Mouse (Mus musculus): ENCODE data around the gene Atg9b.

The Atg9b gene

GRCm38 (mm10) chr5:24380499-24380898, 11.4 kb downstream of the Atg9b start:
- no peak for DNase-seq (ENCODE audit: low spot score)

- DNase-seq (ENCODE audit: low spot score) = no peak
Observed at GRCm38 (mm10) chr5:24379501-24379900, 12.4 kb downstream of the Atg9b start.

GRCm38 (mm10) chr5:24378700-24379099, 13.2 kb downstream of the Atg9b start:
- no peak for DNase-seq (ENCODE audit: low spot score)

DNA sequence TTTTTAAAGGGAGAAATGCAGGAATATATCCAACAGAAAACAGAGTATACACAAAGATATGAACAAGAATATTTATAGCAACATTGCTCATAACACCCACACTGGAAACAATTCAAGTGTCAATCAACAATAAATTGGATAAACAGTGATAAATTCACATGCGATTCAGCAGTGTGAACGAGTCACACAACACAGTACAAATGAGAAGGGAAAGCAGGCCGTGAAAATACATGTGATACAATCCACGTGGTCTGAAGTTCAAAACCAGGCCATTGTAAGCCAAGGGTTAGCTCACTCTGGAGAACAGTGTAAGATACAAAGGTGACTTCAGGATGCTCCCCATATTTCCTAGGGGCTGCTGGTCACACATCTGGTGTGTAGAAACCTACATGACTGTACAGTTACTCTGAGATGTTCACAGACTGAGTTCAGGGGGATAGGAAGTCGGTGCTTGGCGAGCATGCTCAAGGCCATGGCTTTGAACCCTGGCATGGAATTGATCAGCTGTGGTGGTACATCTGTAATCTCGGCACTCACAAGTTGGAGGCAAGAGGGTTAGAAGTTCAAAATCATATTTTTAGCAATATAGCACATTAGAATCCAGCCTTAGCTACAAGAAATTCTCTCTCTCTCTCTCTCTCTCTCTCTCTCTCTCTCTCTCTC, 17.1 kb downstream of the Atg9b start:
- no peak for DNase-seq (ENCODE audit: low spot score)

- no peak for DNase-seq (ENCODE audit: low spot score)
Observed at GRCm38 (mm10) chr5:24374216-24374615, 17.7 kb downstream of the Atg9b start.

DNA sequence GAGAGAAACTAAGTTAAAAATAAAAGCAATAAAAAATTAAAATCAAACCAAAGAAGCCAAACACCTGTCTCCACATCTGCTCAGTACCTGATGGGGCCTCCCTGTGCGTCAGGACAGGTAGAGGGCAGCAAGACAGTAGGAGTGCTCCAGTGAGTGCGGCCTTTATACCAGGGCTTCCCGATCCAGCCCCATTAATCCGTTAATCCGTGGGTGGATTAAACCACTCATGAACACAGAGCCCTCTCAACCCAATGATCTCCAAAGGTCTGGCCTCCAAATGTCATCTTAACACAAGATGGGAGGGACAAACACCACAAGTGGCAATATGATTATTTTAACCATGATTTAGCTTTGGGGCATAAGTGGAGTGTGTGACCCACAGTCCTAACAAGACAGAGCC, 18.1 kb downstream of the Atg9b start:
- no peak for DNase-seq (ENCODE audit: low spot score)

DNA sequence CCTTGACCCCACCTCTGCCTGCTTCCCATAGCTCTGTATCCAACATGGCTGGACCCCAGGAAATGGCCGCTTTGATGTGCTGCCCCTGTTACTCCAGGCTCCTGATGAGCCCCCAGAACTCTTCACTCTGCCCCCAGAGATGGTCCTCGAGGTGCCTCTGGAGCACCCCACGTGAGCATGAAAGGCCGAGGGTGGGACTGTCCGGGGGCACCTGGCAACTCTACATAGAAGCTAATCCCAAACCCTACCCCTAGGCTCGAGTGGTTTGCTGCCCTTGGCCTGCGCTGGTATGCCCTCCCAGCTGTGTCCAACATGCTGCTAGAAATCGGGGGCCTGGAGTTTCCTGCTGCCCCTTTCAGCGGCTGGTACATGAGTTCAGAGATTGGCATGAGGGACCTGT, 22.2 kb downstream of the Atg9b start:
- DNase-seq (ENCODE audit: low spot score) = no peak

DNA sequence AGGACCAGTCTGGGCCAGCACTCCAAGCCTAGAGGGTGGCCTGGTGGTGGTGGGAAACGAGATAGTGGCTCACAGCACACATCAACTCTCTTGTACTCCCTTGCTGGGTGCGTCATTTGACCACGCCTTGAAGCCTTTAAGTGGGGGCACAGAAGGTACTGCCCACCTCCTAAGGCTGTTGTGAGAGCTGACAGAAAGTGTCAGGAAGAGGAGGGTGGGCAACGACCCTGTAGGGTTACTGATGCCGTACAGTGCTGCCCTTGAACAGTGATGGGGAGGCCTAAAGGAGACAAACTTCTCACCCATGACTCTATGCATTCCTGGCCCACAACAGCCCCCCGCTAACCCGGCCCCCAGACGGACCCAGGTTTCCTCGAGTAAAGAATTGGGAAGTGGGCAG, 25.5 kb downstream of the Atg9b start:
- DNase-seq (ENCODE audit: low spot score) = no peak

- DNase-seq (ENCODE audit: low spot score) = no peak
Observed at GRCm38 (mm10) chr5:24365528-24365927, 26.4 kb downstream of the Atg9b start.

DNA sequence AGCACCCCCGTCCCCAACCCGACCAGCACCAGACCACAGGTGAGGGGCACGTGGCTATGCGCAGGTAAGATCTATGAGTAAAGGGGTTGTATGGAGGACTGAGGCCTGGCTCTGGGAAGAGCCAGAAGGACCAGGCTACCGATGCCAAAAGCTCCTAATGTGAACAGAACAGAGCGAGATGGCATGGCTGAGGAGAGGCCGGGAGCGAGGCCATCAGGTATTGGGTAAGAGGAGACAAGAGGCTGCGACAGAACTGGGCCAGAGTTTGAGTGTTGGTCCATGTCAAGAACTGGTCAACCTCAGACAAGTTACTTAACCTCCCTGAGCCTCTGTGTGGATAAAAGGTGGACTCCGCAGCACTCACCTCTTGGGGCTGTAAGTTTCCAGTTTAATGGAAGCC, 27.0 kb downstream of the Atg9b start:
- DNase-seq (ENCODE audit: low spot score) = no peak

DNA sequence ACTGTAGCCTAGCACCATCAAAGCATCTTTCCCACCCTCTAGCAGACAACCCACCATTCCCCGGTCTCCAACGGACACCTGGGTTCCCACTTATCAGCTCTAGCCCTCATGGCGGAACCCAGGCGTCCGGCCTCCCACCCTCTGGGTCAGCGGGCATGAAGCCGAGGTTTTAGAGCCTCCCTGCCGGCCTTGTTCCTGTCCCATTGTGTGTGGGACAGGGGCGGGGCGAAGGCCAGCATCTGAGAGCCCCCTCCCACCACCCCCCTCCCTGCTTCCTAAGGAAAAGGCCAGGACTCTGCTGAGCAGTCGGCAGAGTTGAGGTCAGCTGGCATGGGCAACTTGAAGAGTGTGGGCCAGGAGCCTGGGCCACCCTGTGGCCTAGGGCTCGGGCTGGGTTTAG, 27.4 kb downstream of the Atg9b start, which contains the start of gene Nos3:
Gene Nos3, plus strand, starts transcription at position 303 of the 400 bp plus-strand sequence.
- no peak for DNase-seq (ENCODE audit: low spot score)

GRCm38 (mm10) chr5:24364061-24364460, 27.9 kb downstream of the Atg9b start:
- DNase-seq (ENCODE audit: low spot score) = no peak

DNA sequence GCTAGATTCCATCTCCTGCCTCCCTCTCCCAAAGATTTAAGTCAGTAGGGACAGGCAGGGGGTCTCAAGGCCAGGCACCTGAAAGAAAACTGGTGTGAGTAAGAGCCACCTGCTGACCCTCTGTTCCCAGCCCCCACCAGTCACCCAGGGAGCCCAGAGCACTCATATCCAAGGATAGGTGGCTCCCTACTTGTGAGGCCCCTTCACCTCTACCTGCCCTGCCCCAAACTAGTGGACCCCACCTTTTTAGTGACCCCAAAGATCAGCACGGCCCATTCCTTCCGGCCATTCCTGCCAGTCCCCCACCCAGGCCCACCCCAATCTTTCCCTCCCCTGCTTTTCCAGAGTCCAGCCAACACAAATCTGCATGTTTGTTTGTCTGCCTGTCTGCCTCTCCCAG, 28.5 kb downstream of the Atg9b start:
- no peak for DNase-seq (ENCODE audit: low spot score)

- DNase-seq (ENCODE audit: low spot score) = peak; percentile 93
Observed at GRCm38 (mm10) chr5:24360792-24361454, 31.0 kb downstream of the Atg9b start.

DNA sequence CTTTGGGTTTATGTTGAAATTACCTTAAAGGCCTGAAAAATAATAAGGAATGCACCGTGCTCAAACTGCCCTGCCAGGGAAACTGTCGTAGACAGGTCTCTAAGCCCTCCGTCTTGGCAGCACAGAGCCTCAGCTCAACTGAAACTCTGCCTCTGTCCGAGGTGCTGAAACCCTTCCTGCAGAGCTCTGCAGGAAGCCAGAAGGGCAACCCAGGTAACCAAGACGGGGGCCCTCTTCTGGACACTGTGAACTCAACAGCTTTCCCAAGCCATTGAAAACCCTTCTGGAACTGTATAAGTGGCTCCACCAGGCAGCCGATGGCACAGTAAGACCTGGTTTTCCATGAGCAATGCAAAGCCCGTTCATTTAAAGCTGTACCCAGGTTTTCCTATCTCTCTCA, 34.5 kb downstream of the Atg9b start:
- DNase-seq (ENCODE audit: low spot score) = peak; percentile 95

- no peak for DNase-seq (ENCODE audit: low spot score)
Observed at GRCm38 (mm10) chr5:24356764-24357163, 35.2 kb downstream of the Atg9b start.

- DNase-seq (ENCODE audit: low spot score) = no peak
Observed at GRCm38 (mm10) chr5:24353327-24353726, 38.6 kb downstream of the Atg9b start.

DNA sequence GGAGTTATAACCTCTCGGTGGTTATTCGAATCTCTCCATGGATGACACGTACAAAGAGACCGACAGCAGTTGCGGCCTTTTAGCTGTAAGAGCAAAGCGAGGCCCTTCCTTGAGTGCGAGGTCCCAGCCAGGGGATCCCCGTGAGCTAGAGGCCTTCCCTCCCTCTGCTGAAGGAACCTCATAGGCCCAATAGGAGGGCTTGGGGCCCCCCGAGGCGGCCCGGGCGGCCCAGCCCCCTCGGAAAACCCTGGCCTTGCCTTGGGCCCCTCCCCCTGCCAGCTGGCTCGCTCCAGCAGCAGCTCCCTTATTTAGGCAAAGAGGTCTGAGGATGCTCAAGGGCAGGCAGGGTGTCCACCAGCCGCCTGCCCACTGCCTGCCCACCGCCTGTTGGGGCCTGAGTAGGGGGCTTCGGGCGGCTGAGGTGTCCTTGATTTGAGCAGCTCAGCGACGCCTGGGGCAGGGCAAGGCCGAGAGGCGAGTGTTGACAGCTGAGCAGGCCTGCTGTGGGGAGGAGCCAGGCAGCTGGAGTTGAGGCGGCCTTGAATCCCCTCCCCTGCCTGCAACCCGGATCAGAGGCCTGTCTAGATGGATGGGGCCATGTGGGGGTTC, 39.6 kb downstream of the Atg9b start:
- peak; percentile 78 for DNase-seq (ENCODE audit: low spot score)

DNA sequence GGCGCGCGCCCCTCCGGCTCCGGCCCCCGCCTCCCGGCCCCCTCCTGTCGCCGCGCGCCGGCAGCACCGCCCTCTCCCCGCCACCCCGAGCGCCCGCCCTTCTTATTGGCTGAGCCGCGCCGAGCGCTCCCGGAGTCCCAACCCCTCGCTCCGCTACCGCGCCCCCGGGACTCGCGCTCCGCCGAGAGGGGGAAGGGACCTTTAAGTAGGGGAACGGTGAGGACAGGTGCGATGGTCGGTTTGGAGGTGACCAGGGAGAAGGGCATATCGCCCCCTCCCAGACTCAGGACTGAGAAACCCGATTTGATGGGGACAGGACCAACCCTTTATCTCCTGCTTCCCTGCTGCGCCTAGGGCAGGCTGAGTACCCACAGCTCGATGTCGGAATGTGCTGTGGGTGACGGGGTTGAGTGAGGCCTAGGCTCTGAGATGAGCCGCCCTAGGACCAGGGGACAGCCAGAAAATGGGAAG, 40.2 kb downstream of the Atg9b start:
- peak; percentile 92 for DNase-seq (ENCODE audit: low spot score)

DNA sequence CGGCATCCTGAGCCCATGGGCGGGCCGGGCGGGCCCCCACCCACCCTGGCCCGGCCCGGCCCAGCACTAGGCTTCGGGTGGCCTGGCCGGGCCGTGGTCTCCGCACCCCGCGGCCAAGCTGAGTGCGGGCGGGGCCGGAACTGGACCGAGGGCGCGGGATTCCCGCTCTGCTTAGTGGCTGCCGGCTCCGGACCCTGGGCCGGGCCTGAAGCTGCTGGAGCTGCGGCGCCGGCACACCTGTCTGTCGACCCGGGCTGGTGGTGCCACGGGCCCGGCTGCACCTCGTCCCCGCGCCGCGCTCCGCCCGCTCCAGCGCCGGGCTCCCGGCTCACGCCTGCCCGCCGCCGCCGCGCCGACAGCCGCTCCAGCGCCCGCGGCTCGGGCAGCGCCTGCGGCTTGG, 40.7 kb downstream of the Atg9b start, which contains the start of gene Kcnh2:
Gene Kcnh2, minus strand, starts transcription at position 327 of the 400 bp plus-strand sequence.
- no peak for DNase-seq (ENCODE audit: low spot score)

GRCm38 (mm10) chr5:24350531-24351250, 41.3 kb downstream of the Atg9b start:
- no peak for DNase-seq (ENCODE audit: low spot score)

GRCm38 (mm10) chr5:24350073-24350472, 41.9 kb downstream of the Atg9b start:
- no peak for DNase-seq (ENCODE audit: low spot score)

DNA sequence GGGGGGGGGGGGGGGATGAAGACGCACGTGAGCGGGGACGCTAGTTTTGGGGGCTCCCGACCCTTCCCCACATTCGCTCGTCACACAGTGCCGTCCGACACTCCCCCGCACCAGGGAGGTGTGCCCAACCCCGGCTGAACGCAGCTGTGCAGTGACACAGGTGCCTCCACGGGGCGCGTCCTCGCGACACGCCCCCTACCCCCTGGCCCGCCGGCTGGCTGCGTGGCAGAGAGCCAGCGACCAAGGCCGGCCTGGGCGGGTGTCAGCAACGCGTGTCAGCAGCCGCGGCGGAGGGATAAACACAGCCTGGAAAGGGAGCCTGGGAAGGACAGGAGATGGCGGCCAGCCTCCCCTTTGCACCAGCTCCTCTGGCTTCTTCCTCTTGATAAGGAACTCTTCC, 43.4 kb downstream of the Atg9b start:
- peak; percentile 39 for DNase-seq (ENCODE audit: low spot score)

All from retina, embryonic 14.5 days (tissue).